Mouse (Mus musculus): Measurements from ENCODE around the gene Pltp. TPM values are rescaled to one million over a fixed set of nuclear protein-coding genes. Genes with fewer than 3 reads are reported as not detected.

Gene Pltp
- polyA plus RNA-seq, 1 experiment: 82.5 TPM

DNA sequence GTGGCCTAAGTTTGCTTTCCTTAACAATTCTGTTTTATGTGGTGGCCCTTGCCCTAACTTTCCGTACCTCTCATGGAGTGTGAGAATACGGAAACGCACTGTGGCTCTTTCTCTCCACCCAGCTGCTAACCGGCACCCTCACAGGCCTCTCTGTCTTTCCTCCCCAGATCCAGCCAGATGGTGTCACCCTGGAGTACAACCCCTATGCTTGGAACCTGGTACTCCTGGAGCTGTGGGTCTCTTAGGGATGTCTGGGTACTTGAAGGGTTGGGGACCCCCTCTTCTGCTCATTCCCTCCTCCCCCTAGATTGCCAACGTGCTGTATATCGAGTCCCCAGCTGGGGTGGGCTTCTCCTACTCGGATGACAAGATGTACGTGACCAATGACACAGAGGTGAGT lies 23.0 kb downstream of the Pltp start:
- Histone ChIP-seq H3K4me1 (ENCODE audit: control insufficient read depth, insufficient read depth, insufficient read length, low read length) (peaks cover 7% of the 10 kb centered on the region; the same call in 1 of the 2 replicates), H3K27ac (replicated peaks; ENCODE audit: low read depth, low read length) (peak overlapping the region; percentile 40), H3K4me3 (ENCODE audit: insufficient read depth, low read depth, low read length) (peak overlapping the region; percentile 83)

- Histone ChIP-seq H3K4me3 (ENCODE audit: insufficient read depth, low read depth, low read length) (peak within 1 kb of the TSS; percentile 83), H3K4me1 (ENCODE audit: control insufficient read depth, insufficient read depth, insufficient read length, low read length) (peaks cover 7% of the 10 kb centered on the region; the same call in 1 of the 2 replicates), H3K27ac (replicated peaks; ENCODE audit: low read depth, low read length) (peak within 1 kb of the TSS; percentile 94)
Measured at GRCm38 (mm10) chr2:164833314-164833959, 24.1 kb downstream of the Pltp start, which contains the start of gene Neurl2. Neurl2 (minus strand) TSS chr2:164833456.

DNA sequence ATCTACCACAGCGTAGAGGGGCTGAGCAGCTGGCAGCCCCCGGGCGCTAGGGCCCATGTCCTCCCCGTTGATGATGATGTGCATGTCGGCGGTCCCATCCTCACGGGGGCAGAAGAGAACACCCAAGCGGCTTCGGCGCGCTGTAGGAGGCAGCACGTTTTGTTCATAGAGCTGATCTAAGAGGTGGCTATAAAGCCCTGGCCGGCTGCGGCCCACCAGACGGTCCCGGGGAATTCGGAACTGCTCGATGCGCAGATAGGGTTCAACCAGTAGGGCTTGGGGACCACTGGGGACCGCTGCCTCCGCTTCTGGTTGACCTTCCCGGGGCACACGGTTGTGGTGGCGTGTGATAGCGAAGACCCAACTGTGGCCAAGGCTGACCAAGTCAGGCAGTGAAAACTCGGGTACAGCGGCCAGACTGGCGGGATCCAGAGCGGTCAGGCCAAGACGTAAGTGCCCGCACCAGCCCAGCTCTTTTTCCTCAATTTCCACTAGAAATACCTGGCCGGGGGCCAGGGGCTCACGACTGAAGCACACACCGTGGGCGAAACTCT lies 24.7 kb downstream of the Pltp start, which contains the start of gene Ctsa:
TSS of gene Ctsa (plus strand) at position 126 of the 554 bp plus-strand sequence.
- peaks cover 7% of the 10 kb centered on the region; the same call in 1 of the 2 replicates for H3K4me1 ChIP-seq (ENCODE audit: control insufficient read depth, insufficient read depth, insufficient read length, low read length)
- peak within 1 kb of the TSS; percentile 94 for H3K27ac ChIP-seq (replicated peaks; ENCODE audit: low read depth, low read length)
- peak within 1 kb of the TSS; percentile 83 for H3K4me3 ChIP-seq (ENCODE audit: insufficient read depth, low read depth, low read length)

DNA sequence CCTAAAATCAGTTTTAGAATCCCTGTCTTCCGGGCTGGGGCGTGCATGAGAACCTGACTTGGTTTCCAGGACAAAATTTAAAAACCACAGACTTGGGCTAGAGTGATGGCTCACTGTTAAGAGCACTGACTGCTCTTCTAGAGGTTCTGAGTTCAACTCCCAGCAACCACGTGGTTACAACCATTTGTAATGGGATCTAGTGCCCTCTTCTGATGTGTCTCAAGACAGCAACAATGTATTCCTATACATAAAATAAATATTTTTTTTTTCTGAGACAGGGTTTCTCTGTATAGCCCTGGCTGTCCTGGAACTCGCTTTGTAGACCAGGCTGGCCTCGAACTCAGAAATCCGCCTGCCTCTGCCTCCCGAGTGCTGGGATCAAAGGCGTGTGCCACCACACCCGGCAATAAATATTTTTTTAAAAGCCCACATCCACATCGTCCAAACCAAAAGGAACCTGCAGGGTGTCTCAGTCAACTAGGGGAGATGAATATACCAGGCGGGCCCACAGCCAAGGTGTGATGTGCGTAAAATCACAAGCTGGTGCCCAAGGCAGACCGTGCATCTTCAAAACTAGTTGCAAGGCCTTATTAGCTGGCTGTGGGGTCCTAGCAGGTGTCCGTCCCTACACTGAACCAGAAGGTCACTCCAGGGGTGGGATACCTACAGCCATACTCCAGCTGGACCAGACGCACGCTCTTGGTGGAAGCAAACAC lies 25.3 kb downstream of the Pltp start:
- Histone ChIP-seq H3K4me1 (ENCODE audit: control insufficient read depth, insufficient read depth, insufficient read length, low read length) (peaks cover 7% of the 10 kb centered on the region; the same call in 1 of the 2 replicates), H3K27ac (replicated peaks; ENCODE audit: low read depth, low read length) (no peak overlapping the region), H3K4me3 (ENCODE audit: insufficient read depth, low read depth, low read length) (peak overlapping the region; percentile 83)

GRCm38 (mm10) chr2:164831029-164831428 lies 26.5 kb downstream of the Pltp start:
- no peak overlapping the region for H3K27ac ChIP-seq (replicated peaks; ENCODE audit: low read depth, low read length)
- H3K4me3 ChIP-seq (ENCODE audit: insufficient read depth, low read depth, low read length): no peak overlapping the region
- peaks cover 7% of the 10 kb centered on the region; the same call in 1 of the 2 replicates for H3K4me1 ChIP-seq (ENCODE audit: control insufficient read depth, insufficient read depth, insufficient read length, low read length)

DNA sequence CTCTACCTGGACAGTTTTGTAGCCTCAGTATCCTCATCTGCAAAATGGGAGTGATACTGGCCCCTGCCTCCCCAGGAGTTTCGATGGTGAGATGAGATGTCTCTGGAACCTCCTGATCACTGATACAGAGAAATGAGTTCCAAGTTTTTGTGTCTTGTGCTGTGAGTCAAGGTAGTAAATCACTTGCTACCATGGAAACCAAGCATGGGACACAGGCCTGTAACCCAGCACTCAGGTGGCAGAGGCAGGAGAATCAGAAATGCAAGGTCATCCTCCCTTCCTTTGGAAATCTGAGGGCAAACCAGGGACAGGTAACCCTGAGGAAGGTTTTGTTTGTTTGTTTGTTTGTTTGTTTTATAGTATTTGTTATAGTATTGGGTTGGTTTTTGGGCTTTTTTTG lies 28.4 kb downstream of the Pltp start:
- Histone ChIP-seq H3K27ac (replicated peaks; ENCODE audit: low read depth, low read length) (no peak overlapping the region), H3K4me1 (ENCODE audit: control insufficient read depth, insufficient read depth, insufficient read length, low read length) (peaks cover under 1% of the 10 kb centered on the region; the same call in 1 of the 2 replicates), H3K4me3 (ENCODE audit: insufficient read depth, low read depth, low read length) (no peak overlapping the region)

GRCm38 (mm10) chr2:164828437-164828836 lies 29.1 kb downstream of the Pltp start, which contains the start of gene Spata25:
Spata25 (minus strand) TSS chr2:164828537.
- no peaks in the 10 kb centered on the region for H3K4me1 ChIP-seq (ENCODE audit: control insufficient read depth, insufficient read depth, insufficient read length, low read length)
- no peak within 1 kb of the TSS for H3K27ac ChIP-seq (replicated peaks; ENCODE audit: low read depth, low read length)
- H3K4me3 ChIP-seq (ENCODE audit: insufficient read depth, low read depth, low read length): no peak within 1 kb of the TSS

DNA sequence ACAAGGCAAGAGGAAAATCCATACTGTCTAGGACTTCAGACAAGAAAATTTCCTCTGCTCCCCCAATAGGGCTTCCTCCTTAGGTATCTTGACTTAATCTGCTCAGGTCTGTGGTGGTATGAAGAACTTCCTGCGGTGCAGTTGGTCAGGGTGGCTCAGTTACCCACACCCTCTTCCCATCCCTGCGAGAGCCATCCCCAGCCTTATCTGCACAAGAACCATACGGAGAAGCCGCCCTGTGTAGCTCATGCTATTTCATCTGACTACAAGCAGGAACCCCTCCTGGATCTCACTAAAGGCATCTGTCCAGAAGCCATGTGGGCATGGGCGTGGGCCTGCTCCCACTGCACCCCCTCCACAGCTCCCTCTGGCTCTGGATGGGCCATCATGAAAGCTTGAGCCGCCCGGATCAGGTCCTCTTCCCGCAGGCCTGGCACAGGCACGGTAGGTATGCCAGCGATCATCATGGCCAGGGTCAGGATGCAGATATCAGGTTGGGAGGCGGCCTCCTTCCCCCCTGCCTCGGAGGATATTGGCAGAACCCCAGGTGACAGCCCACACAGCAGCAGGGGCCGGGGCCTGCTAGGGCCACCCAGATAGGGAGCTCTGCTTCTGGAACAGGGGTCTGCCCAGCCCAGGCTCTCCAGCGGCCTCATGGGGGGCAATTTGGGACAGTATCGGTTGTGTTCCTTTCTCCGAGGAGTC lies 30.2 kb downstream of the Pltp start:
- H3K27ac ChIP-seq (replicated peaks; ENCODE audit: low read depth, low read length): no peak overlapping the region
- H3K4me1 ChIP-seq (ENCODE audit: control insufficient read depth, insufficient read depth, insufficient read length, low read length): no peaks in the 10 kb centered on the region
- no peak overlapping the region for H3K4me3 ChIP-seq (ENCODE audit: insufficient read depth, low read depth, low read length)

GRCm38 (mm10) chr2:164825521-164825920 lies 32.0 kb downstream of the Pltp start:
- Histone ChIP-seq H3K4me3 (ENCODE audit: insufficient read depth, low read depth, low read length) (no peak overlapping the region), H3K4me1 (ENCODE audit: control insufficient read depth, insufficient read depth, insufficient read length, low read length) (no peaks in the 10 kb centered on the region), H3K27ac (replicated peaks; ENCODE audit: low read depth, low read length) (no peak overlapping the region)

DNA sequence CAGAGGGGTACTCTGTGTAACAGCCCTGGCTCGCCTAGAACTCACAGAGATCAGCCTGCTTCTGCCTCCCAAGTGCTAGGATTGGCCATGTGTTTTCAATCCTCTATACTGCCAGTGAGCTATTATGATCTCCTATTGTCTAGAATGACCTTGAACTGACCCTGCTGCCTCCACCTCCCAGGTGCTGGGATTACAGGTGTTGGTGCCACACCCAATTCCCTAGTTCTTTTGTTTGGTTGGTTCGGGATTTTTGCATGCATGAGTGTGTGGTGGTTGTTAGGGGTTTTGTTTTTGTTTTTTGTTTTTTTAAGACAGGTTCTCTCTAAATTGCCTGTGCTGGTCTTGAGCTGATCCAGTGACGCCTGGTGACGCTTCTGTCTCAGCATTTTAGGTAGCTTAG lies 33.5 kb downstream of the Pltp start:
- H3K27ac ChIP-seq (replicated peaks; ENCODE audit: low read depth, low read length): no peak overlapping the region
- H3K4me1 ChIP-seq (ENCODE audit: control insufficient read depth, insufficient read depth, insufficient read length, low read length): no peaks in the 10 kb centered on the region
- H3K4me3 ChIP-seq (ENCODE audit: insufficient read depth, low read depth, low read length): no peak overlapping the region

- peak overlapping the region; percentile 62 for H3K27ac ChIP-seq (replicated peaks; ENCODE audit: low read depth, low read length)
- peak overlapping the region; percentile 79 for H3K4me3 ChIP-seq (ENCODE audit: insufficient read depth, low read depth, low read length)
- H3K4me1 ChIP-seq (ENCODE audit: control insufficient read depth, insufficient read depth, insufficient read length, low read length): no peaks in the 10 kb centered on the region
Measured at GRCm38 (mm10) chr2:164823181-164823585, 34.3 kb downstream of the Pltp start.

DNA sequence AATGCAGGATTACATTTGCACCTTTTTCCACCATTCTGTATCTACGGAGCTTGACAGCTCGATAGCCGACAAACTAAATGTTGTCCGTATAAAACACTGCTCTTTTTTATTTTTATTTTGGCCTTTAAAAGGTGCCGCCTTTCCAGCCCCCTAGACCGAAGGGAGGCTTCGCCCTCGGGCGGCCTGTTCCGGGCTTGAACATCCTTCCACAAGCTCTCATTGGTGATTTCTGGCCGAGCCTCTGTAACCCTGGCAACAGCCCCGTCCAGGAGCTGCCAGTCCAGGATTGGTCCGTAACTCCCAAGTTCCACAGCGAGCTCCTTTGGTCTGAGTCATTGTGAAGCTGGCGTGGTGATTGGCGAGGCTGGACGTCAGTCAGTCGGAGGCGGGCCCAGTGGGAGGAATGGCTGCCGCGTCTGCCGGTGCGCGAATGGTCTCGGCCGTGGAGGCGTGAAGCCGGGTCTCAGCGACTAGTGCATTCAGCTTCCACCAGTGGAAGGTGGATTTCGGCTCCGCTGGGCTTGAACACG lies 34.8 kb downstream of the Pltp start, which contains the start of gene Zswim1:
TSS of gene Zswim1 (plus strand) at position 51 of the 530 bp plus-strand sequence.
- Histone ChIP-seq H3K4me1 (ENCODE audit: control insufficient read depth, insufficient read depth, insufficient read length, low read length) (no peaks in the 10 kb centered on the region), H3K4me3 (ENCODE audit: insufficient read depth, low read depth, low read length) (peak within 1 kb of the TSS; percentile 79), H3K27ac (replicated peaks; ENCODE audit: low read depth, low read length) (peak within 1 kb of the TSS; percentile 62)

GRCm38 (mm10) chr2:164821060-164821459 lies 36.5 kb downstream of the Pltp start:
- Histone ChIP-seq H3K27ac (replicated peaks; ENCODE audit: low read depth, low read length) (no peak overlapping the region), H3K4me1 (ENCODE audit: control insufficient read depth, insufficient read depth, insufficient read length, low read length) (no peaks in the 10 kb centered on the region)

GRCm38 (mm10) chr2:164817703-164818102 lies 39.8 kb downstream of the Pltp start:
- Histone ChIP-seq H3K27ac (replicated peaks; ENCODE audit: low read depth, low read length) (no peak overlapping the region), H3K4me3 (ENCODE audit: insufficient read depth, low read depth, low read length) (no peak overlapping the region), H3K4me1 (ENCODE audit: control insufficient read depth, insufficient read depth, insufficient read length, low read length) (no peaks in the 10 kb centered on the region)

More at GRCm38 (mm10) chr2:164821060-164821459, 36.5 kb downstream of the Pltp start:
- H3K4me3 ChIP-seq (ENCODE audit: insufficient read depth, low read depth, low read length): no peak overlapping the region
